ENCODE assay signal across 8 mouse cellular contexts in genomic region chr8:84249257-84250170, GRCm38 (mm10). TPM values are rescaled to one million over a fixed set of nuclear protein-coding genes. Genes with fewer than 3 reads are reported as not detected.
DNase-seq lines count a peak whose midpoint lies in the region; ATAC-seq and TF ChIP-seq lines count a peak whose summit lies in the region.

D8Ertd738e (minus strand) TSS chr8:84249719.

- peaks cover 80% of the 10 kb centered on the region for H3K36me3 ChIP-seq in heart, embryonic 10.5 days
- H3K36me3 ChIP-seq in kidney, embryonic 15.5 days, result peaks cover 79% of the 10 kb centered on the region

- no peaks in the 10 kb centered on the region for H3K9me3 ChIP-seq in heart, embryonic 10.5 days
- H3K9me3 ChIP-seq in kidney, embryonic 15.5 days (replicated peaks), result no peaks in the 10 kb centered on the region

- WGBS in heart, embryonic 10.5 days, result 4% methylated on average over 52 of the region's 52 CpGs
- 4% methylated on average over 52 of the region's 52 CpGs for WGBS in kidney, embryonic 15.5 days

- DNase-seq in A20 (ENCODE audit: low read depth, low spot score) (peak; percentile 97), liver (peak; percentile 90)
- peak; percentile 96 for DNase-seq in heart, embryonic 10.5 days (ENCODE audit: low spot score)
- peak; percentile 83 to 90 for DNase-seq in spleen, postnatal 4 days (ENCODE audit: low spot score in 2 of 2)

- peak within 1 kb of the TSS; percentile 77 for H3K4me2 ChIP-seq in kidney, embryonic 15.5 days

- peak within 1 kb of the TSS; percentile 85 for H3K9ac ChIP-seq in kidney, embryonic 15.5 days

- H3K27ac ChIP-seq in bone marrow macrophage, adult 2 months (ENCODE audit: insufficient read depth, low read depth, low read length), result peak within 1 kb of the TSS; percentile 69
- no peak within 1 kb of the TSS for H3K27ac ChIP-seq in embryonic fibroblast, embryonic 13.5 days (ENCODE audit: insufficient read depth, low read length)
- H3K27ac ChIP-seq in heart, embryonic 10.5 days, result peak within 1 kb of the TSS; percentile 93
- peak within 1 kb of the TSS; percentile 80 for H3K27ac ChIP-seq in kidney, embryonic 15.5 days

- H3K27me3 ChIP-seq in heart, embryonic 10.5 days (ENCODE audit: insufficient read depth, poor library complexity, severe bottlenecking), result no peaks in the 10 kb centered on the region
- H3K27me3 ChIP-seq in kidney, embryonic 15.5 days, result no peaks in the 10 kb centered on the region

- peak; percentile 93 for ATAC-seq in kidney, embryonic 15.5 days (replicated peaks; ENCODE audit: low FRiP score)
- peak; percentile 99 for ATAC-seq in monocyte, adult 5-6 weeks (replicated peaks; ENCODE audit: insufficient number of reproducible peaks, low FRiP score, low TSS enrichment, poor library complexity, severe bottlenecking)

- H3K4me3 ChIP-seq in bone marrow macrophage, adult 2 months (ENCODE audit: insufficient read depth, low read length), result peak within 1 kb of the TSS; percentile 97
- peak within 1 kb of the TSS; percentile 93 for H3K4me3 ChIP-seq in embryonic fibroblast, embryonic 13.5 days (ENCODE audit: insufficient read depth, low read length)
- H3K4me3 ChIP-seq in heart, embryonic 10.5 days, result peak within 1 kb of the TSS; percentile 94
- peak within 1 kb of the TSS; percentile 82 for H3K4me3 ChIP-seq in kidney, embryonic 15.5 days (replicated peaks)

- no peak for TF ChIP-seq POLR2A in bone marrow macrophage, adult 2 months (IDR thresholded peaks at IDR 0.05; ENCODE audit: borderline replicate concordance, low read depth, low read length)
- peak; percentile 93 for TF ChIP-seq POLR2A in embryonic fibroblast, embryonic 13.5 days (IDR thresholded peaks at IDR 0.05; ENCODE audit: low read depth, low read length)

- no peak for TF ChIP-seq CTCF in bone marrow macrophage, adult 2 months (IDR thresholded peaks at IDR 0.05; ENCODE audit: low read depth, low read length)
- no peak for TF ChIP-seq CTCF in embryonic fibroblast, embryonic 13.5 days (IDR thresholded peaks at IDR 0.05; ENCODE audit: borderline replicate concordance, insufficient read depth, low read length)

- H3K4me1 ChIP-seq in bone marrow macrophage, adult 2 months (ENCODE audit: control insufficient read depth, insufficient read depth, low read length), result no peaks in the 10 kb centered on the region
- no peaks in the 10 kb centered on the region for H3K4me1 ChIP-seq in embryonic fibroblast, embryonic 13.5 days (ENCODE audit: control insufficient read depth, insufficient read depth, low read length)
- 0 out of 2 replicates have a peak, but pooled peaks cover 4% of the 10 kb centered on the region for H3K4me1 ChIP-seq in heart, embryonic 10.5 days
- peaks cover 9% of the 10 kb centered on the region for H3K4me1 ChIP-seq in kidney, embryonic 15.5 days

RNA-seq across cellular contexts. Expression of gene D8Ertd738e, which starts in this region (rescaled TPM):
- 164 and 172 TPM in 2 replicates for polyA plus RNA-seq in bone marrow macrophage, adult 2 months (2012; ENCODE audit: insufficient read depth, insufficient read length, missing spikeins)
- polyA plus RNA-seq in embryonic fibroblast, embryonic 13.5 days (2011; ENCODE audit: insufficient read length, low read depth, missing spikeins), result 98.2 and 104 TPM in 2 replicates
- 353 and 374 TPM in 2 replicates for polyA plus RNA-seq in heart, embryonic 10.5 days (2016; fragmentation: Nextera tagmentation; extraction: Ambion mirVana)
- 336 and 355 TPM in 2 replicates for polyA plus RNA-seq in kidney, embryonic 15.5 days (2015; fragmentation: Nextera tagmentation; extraction: Ambion mirVana)
- total RNA-seq in monocyte, adult 5-6 weeks (2017), result 106 to 180 TPM (median 151 TPM) in 3 replicates
